Mouse (Mus musculus): ENCODE results near the gene Kcna5.

Gene Kcna5

DNA sequence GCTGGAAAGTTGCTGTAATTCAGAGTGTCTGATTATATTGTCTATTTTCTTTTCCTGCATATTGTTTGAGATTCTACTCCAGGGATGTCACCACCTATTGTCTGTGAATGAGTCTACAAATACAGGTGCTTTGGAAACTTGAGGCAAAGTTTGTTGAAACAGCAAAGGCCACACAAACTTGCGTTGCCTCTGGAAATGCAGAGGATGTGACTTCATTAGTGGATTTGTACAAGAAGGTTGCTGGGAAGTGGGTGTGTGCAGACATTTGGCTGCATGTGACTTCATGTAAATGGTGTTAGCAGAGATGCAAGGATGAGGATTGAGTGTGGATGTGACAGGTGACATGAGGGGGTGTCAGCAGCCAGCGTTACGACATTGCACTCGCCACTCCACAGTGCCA, 1.7 kb upstream of the Kcna5 start:
- no peak for DNase-seq (ENCODE audit: low read depth, low spot score)

- DNase-seq (ENCODE audit: low read depth, low spot score): no peak
Measured at GRCm38 (mm10) chr6:126535911-126536270, 679 bp upstream of the Kcna5 start.

- DNase-seq (ENCODE audit: low read depth, low spot score): no peak
Measured at GRCm38 (mm10) chr6:126534531-126535207, 543 bp downstream of the Kcna5 start.

GRCm38 (mm10) chr6:126531306-126531705, 3.9 kb downstream of the Kcna5 start:
- no peak for DNase-seq (ENCODE audit: low read depth, low spot score)

- DNase-seq (ENCODE audit: low read depth, low spot score): no peak
Measured at GRCm38 (mm10) chr6:126530019-126530418, 5.2 kb downstream of the Kcna5 start.

- DNase-seq (ENCODE audit: low read depth, low spot score): no peak
Measured at GRCm38 (mm10) chr6:126514720-126515119, 20.5 kb downstream of the Kcna5 start.

DNA sequence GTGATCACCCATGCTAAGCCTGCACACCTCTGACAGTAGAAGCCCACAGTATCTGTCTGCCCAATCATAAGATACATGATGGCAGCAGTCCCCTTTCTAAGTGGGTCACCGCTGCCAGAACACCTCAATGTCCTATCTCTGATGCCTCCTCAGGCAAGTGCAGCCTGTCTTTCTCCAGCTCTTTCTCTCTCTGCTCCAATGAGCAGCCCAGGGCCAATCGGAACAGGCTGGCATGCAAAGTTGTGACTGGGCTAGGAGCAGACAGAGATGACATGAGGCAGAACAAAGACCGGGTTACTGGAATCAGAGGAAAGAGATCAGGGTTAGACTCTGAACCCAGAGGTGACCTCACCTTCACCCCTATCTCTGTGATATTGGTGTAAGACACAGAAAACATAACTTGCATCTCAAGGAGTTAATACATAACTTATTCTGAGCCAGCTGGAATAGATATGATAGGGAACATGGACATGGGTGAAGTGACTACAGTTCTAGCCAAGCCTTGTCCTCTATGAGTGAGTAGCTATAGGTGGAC, 21.4 kb downstream of the Kcna5 start:
- no peak for DNase-seq (ENCODE audit: low read depth, low spot score)

GRCm38 (mm10) chr6:126513154-126513553, 22.1 kb downstream of the Kcna5 start:
- DNase-seq (ENCODE audit: low read depth, low spot score): no peak

- DNase-seq (ENCODE audit: low read depth, low spot score): no peak
Measured at GRCm38 (mm10) chr6:126508671-126509070, 26.5 kb downstream of the Kcna5 start.

- no peak for DNase-seq (ENCODE audit: low read depth, low spot score)
Measured at GRCm38 (mm10) chr6:126503920-126504319, 31.3 kb downstream of the Kcna5 start.

- no peak for DNase-seq (ENCODE audit: low read depth, low spot score)
Measured at GRCm38 (mm10) chr6:126502691-126503301, 32.4 kb downstream of the Kcna5 start.

DNA sequence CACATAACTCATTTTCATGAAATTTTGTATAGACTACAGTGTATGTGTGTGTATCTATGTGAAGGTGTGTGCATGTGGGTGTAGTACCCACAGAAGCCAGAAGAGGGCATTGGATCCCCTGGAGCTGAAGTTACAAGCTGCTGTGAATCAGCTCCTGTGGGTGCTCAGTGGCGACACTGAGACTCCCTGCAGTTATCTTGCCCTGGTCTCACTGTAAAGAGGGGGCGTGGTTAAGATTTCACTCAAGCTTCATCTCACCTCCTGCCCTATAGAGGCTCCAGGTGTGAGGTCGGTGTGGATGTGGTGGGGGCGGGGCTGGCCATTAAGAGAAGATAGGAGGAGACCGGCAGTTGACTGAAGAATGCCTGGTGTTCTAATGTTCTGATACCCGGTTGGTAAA, 34.2 kb downstream of the Kcna5 start:
- no peak for DNase-seq (ENCODE audit: low read depth, low spot score)

DNA sequence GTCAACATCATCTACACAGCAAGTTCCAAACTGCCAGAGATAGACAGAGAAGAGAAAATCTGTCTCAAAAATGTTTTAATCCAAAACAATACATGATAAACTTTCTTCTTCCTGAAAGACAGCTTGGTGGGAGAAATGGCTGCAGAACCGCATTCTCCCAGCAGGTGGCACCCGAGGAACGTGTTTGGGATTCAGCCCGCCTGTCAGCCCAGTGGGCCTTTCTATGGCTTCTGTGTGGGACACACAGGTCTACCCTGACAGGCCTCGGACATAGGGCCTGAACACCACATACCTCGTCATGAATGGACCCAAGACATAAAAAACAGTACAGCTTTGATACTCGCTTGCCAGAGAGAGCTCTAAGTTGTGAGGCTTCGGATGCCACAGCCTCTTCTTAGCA, 35.1 kb downstream of the Kcna5 start:
- DNase-seq (ENCODE audit: low read depth, low spot score): no peak

DNA sequence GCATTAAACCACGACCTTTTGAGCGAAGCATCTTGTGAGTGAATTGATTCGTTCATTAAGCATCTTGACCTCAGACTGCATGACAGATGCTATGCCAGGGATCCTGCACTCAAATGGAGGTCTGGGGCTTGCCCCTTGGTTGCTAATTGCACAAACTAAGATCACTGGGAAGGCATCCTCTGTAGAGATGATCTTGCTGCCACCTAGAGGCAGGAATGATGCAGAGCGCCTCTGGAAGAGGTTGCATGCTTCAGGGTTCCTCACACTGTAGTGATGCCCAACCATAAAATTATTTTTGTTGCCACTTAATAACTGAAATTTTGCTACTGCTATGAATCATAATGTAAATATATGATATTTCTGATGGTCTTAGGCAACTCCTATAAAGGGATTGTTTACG, 37.3 kb downstream of the Kcna5 start:
- no peak for DNase-seq (ENCODE audit: low read depth, low spot score)

GRCm38 (mm10) chr6:126497173-126497839, 37.9 kb downstream of the Kcna5 start:
- peak; percentile 40 for DNase-seq (ENCODE audit: low read depth, low spot score)

DNA sequence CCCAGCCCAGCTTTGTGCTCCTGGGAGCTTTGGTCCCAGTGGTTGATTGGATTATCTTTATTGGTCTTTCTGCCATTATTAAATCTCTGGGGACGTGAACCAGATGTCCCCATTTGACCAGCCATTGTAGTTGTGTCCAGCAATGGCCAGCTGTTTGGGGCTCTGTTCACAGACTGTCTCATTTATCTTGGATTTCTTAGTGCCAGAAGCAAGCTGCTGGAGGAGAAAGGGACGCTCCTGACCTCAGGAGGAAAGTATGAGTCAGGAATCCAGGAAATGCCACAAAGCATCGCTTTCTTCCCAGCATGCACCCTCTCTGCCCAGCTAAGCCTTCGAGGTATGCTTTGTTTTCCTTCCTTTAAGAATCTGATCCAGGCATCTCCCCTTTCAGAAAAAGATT, 48.1 kb downstream of the Kcna5 start:
- no peak for DNase-seq (ENCODE audit: low read depth, low spot score)

DNA sequence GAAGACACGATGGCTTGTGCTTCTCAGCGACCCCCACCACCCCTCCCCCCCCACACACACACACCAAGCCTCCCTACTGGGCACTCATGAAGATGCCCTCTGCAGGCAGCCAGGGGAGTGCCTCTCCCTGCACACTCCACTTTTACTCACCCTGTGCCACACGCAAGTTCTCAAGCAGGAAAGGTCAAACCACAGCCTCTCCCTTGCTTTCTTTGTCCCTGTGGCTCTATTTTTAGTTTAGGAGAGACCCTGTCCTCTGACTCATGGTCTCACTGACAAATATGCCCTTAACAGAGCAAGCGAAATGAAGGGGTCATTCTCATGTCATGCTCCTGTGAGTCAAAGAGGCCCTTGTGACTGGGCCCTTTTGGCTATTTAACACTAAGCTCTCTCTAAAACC, 50.3 kb downstream of the Kcna5 start:
- no peak for DNase-seq (ENCODE audit: low read depth, low spot score)

DNA sequence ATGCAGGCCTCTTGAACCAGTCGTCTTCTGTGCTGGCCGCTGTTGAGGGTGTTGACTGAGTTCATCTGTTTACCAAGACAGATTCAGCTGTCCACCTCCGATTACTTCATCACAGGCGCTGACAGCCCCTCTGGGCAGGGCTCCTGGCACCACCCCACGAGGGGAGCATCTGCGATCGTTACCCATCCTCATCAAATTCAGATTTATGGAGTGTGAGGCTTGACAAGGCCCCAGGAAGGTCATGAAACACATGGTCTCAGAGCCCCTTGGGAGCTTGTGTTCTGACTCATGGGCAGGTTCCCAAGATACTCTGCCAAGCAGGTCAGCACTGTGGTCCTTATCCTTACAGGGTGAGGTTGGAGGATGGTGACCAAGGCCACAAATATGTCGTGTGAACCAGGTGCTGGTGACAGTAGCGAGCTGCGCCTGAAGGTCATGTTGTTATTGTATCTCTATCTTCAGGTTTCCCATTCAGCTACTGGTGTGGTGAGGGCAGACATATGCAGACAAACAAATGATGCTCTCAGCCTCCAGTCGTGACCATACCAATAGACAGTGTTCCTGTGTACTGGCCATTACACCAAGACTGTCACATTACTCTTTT, 51.8 kb downstream of the Kcna5 start:
- no peak for DNase-seq (ENCODE audit: low read depth, low spot score)

Measured in brain, embryonic 18.5 days (tissue).